Mouse (Mus musculus) myocyte (in vitro differentiated cells): ENCODE results near the gene Impdh2. TPM values are rescaled to one million over a fixed set of nuclear protein-coding genes. Genes with fewer than 3 reads are reported as not detected.

Experiments
- H3K27me3 ChIP-seq: one replicate; pipeline ENCODE4 v1.6.1; 2011; ENCODE audit not compliant: control insufficient read depth, insufficient read depth, insufficient read length
- H3K36me3 ChIP-seq: one replicate; pipeline ENCODE4 v1.6.1; 2011; ENCODE audit not compliant: control insufficient read depth, insufficient read depth
- H3K4me2 ChIP-seq: one replicate; pipeline ENCODE4 v1.6.1; 2011; ENCODE audit warnings: low read depth, control low read depth
- H3K4me3 ChIP-seq: one replicate; pipeline ENCODE4 v1.5.1; 2011; ENCODE audit warnings: mild to moderate bottlenecking, control low read depth, moderate library complexity
- H3K79me2 ChIP-seq: one replicate; pipeline ENCODE4 v1.6.1; 2011; ENCODE audit not compliant: control insufficient read depth, insufficient read depth
- H3ac ChIP-seq: one replicate; pipeline ENCODE4 v1.6.1; 2011; ENCODE audit not compliant: control insufficient read depth, insufficient read length
- CEBPB ChIP-seq: IDR thresholded peaks from 2 replicates; pipeline ENCODE4 v1.6.1; 2011; ENCODE audit warnings: mild to moderate bottlenecking, moderate library complexity; ENCODE audit not compliant: poor library complexity, insufficient read depth, severe bottlenecking
- E2F4 ChIP-seq: IDR thresholded peaks from one replicate; pipeline ENCODE4 v1.6.1; 2011; ENCODE audit warnings: mild to moderate bottlenecking, control low read depth, moderate library complexity; ENCODE audit not compliant: insufficient read depth
- MAX ChIP-seq: IDR thresholded peaks from one replicate; pipeline ENCODE4 v1.6.1; 2011; ENCODE audit warnings: low read depth, mild to moderate bottlenecking, control low read depth
- MYOD1 ChIP-seq, 3 experiments: IDR thresholded peaks; one replicate each; pipeline ENCODE4 v1.6.1; 2011; ENCODE audit warnings: control low read depth in 2 of 3, low read depth in 2 of 3, mild to moderate bottlenecking in 2 of 3, moderate library complexity in 1 of 3; ENCODE audit not compliant: insufficient read length in 2 of 3, control insufficient read depth in 1 of 3
- MYOG ChIP-seq, 3 experiments: IDR thresholded peaks; one replicate each; pipeline ENCODE4 v1.6.1; 2011; ENCODE audit warnings: control low read depth in 2 of 3, low read depth in 2 of 3, mild to moderate bottlenecking in 2 of 3; ENCODE audit not compliant: insufficient read length in 2 of 3, control insufficient read depth in 1 of 3, insufficient read depth in 1 of 3
- POLR2A ChIP-seq: IDR thresholded peaks from one replicate; pipeline ENCODE4 v1.6.1; 2011; ENCODE audit warnings: low read depth, mild to moderate bottlenecking, control low read depth, moderate library complexity; ENCODE audit not compliant: insufficient read length
- POLR2AphosphoS2 ChIP-seq: IDR thresholded peaks from one replicate; pipeline ENCODE4 v1.6.1; 2011; ENCODE audit warnings: low read depth, control low read depth; ENCODE audit not compliant: insufficient read length
- REST ChIP-seq: IDR thresholded peaks from one replicate; pipeline ENCODE4 v1.6.1; 2011; ENCODE audit warnings: mild to moderate bottlenecking, control low read depth, moderate library complexity; ENCODE audit not compliant: insufficient read depth, insufficient read length
- SRF ChIP-seq: IDR thresholded peaks from one replicate; pipeline ENCODE4 v1.6.1; 2011; ENCODE audit warnings: low read depth; ENCODE audit not compliant: control insufficient read depth, insufficient read length
- TCF12 ChIP-seq: IDR thresholded peaks from one replicate; pipeline ENCODE4 v1.6.1; 2011; ENCODE audit warnings: mild to moderate bottlenecking, control low read depth; ENCODE audit not compliant: poor library complexity, insufficient read depth, severe bottlenecking
- TCF3 ChIP-seq: IDR thresholded peaks from one replicate; pipeline ENCODE4 v1.6.1; 2011; ENCODE audit warnings: low read depth, control low read depth; ENCODE audit not compliant: insufficient read length
- USF1 ChIP-seq: IDR thresholded peaks from one replicate; pipeline ENCODE4 v1.6.1; 2011; ENCODE audit warnings: low read depth, mild to moderate bottlenecking, control low read depth, moderate library complexity
- polyA plus RNA-seq: library from polyadenylated mRNA; unstranded; fragments of >200 nt; fragmentation: generic; extraction: Trizol; gene quantifications from one replicate; pipeline ENCODE4 v1.2.1, GENCODE M21; 2012; ENCODE audit warnings: missing spikeins

Gene Impdh2
- polyA plus RNA-seq, 1 experiment: 129 TPM

GRCm38 (mm10) chr9:108568511-108568921 is 8.4 kb downstream of the Impdh2 start:
- Histone ChIP-seq H3ac (no peak overlapping the region), H3K4me2 (peak overlapping the region; percentile 99), H3K79me2 (peaks cover under 1% of the 10 kb centered on the region), H3K4me3 (peak overlapping the region; percentile 82), H3K36me3 (peaks cover 13% of the 10 kb centered on the region), H3K27me3 (no peaks in the 10 kb centered on the region)
- TF ChIP-seq CEBPB: no peak

- TF ChIP-seq MYOG (IDR thresholded peaks at IDR 0.05; ENCODE audit: control insufficient read depth in 1 of 3, insufficient read depth in 1 of 3, insufficient read length in 2 of 3, low read depth in 2 of 3): no peak
- TF ChIP-seq TCF3: no peak
- peak; percentile 55 for TF ChIP-seq POLR2A
- no peak for TF ChIP-seq SRF
- TF ChIP-seq MYOD1 (IDR thresholded peaks at IDR 0.05; ENCODE audit: control insufficient read depth in 1 of 3, insufficient read length in 2 of 3, low read depth in 2 of 3): no peak
- no peak for TF ChIP-seq CEBPB
- no peak for TF ChIP-seq MAX
- peak; percentile 74 for TF ChIP-seq POLR2AphosphoS2
- no peak for TF ChIP-seq USF1
- TF ChIP-seq REST: no peak
- no peak for TF ChIP-seq E2F4
- no peak for TF ChIP-seq TCF12
- H3K27me3 ChIP-seq: no peaks in the 10 kb centered on the region
- H3ac ChIP-seq: no peak within 1 kb of the TSS
- peak within 1 kb of the TSS; percentile 99 for H3K4me2 ChIP-seq
- H3K36me3 ChIP-seq: peaks cover 13% of the 10 kb centered on the region
- no peaks in the 10 kb centered on the region for H3K79me2 ChIP-seq
- H3K4me3 ChIP-seq: peak within 1 kb of the TSS; percentile 82
Measured at GRCm38 (mm10) chr9:108569381-108570206, 9.5 kb downstream of the Impdh2 start, which contains the start of gene Dalrd3. TSS of gene Dalrd3 (plus strand) at chr9:108569886.

GRCm38 (mm10) chr9:108570207-108570896 is 10.3 kb downstream of the Impdh2 start:
- TF ChIP-seq SRF: no peak
- no peak for TF ChIP-seq CEBPB
- TF ChIP-seq MAX: no peak
- TF ChIP-seq POLR2A: peak; percentile 26
- TF ChIP-seq USF1: no peak
- no peak for TF ChIP-seq TCF3
- no peak for TF ChIP-seq REST
- TF ChIP-seq MYOD1 (IDR thresholded peaks at IDR 0.05; ENCODE audit: control insufficient read depth in 1 of 3, insufficient read length in 2 of 3, low read depth in 2 of 3): no peak
- peak in 1 of 3 experiments; percentile 10 for TF ChIP-seq MYOG (IDR thresholded peaks at IDR 0.05; ENCODE audit: control insufficient read depth in 1 of 3, insufficient read depth in 1 of 3, insufficient read length in 2 of 3, low read depth in 2 of 3)
- TF ChIP-seq POLR2AphosphoS2: peak; percentile 25
- no peak for TF ChIP-seq E2F4
- no peak for TF ChIP-seq TCF12
- H3K79me2 ChIP-seq: no peaks in the 10 kb centered on the region
- no peaks in the 10 kb centered on the region for H3K27me3 ChIP-seq
- peaks cover 12% of the 10 kb centered on the region for H3K36me3 ChIP-seq
- peak overlapping the region; percentile 52 for H3K4me3 ChIP-seq
- peak overlapping the region; percentile 99 for H3K4me2 ChIP-seq
- H3ac ChIP-seq: no peak overlapping the region

- peaks cover 8% of the 10 kb centered on the region for H3K36me3 ChIP-seq
- H3K27me3 ChIP-seq: no peaks in the 10 kb centered on the region
- no peak overlapping the region for H3K4me2 ChIP-seq
- TF ChIP-seq POLR2A (peak; percentile 24), POLR2AphosphoS2 (peak; percentile 70), MAX (no peak)
- H3ac ChIP-seq: no peak overlapping the region
- H3K4me3 ChIP-seq: no peak overlapping the region
- no peaks in the 10 kb centered on the region for H3K79me2 ChIP-seq
Measured at GRCm38 (mm10) chr9:108571401-108571973, 11.4 kb downstream of the Impdh2 start.

GRCm38 (mm10) chr9:108572321-108572720 is 12.2 kb downstream of the Impdh2 start:
- no peaks in the 10 kb centered on the region for H3K27me3 ChIP-seq
- H3K4me2 ChIP-seq: no peak overlapping the region

More at GRCm38 (mm10) chr9:108572321-108572720, 12.2 kb downstream of the Impdh2 start:
- Histone ChIP-seq H3K36me3 (peaks cover 8% of the 10 kb centered on the region), H3ac (no peak overlapping the region), H3K4me3 (no peak overlapping the region), H3K79me2 (no peaks in the 10 kb centered on the region)
- TF ChIP-seq TCF12 (no peak), POLR2A (no peak), CEBPB (no peak), E2F4 (no peak), REST (no peak), USF1 (no peak), MYOG (IDR thresholded peaks at IDR 0.05; ENCODE audit: control insufficient read depth in 1 of 3, insufficient read depth in 1 of 3, insufficient read length in 2 of 3, low read depth in 2 of 3) (no peak), MYOD1 (IDR thresholded peaks at IDR 0.05; ENCODE audit: control insufficient read depth in 1 of 3, insufficient read length in 2 of 3, low read depth in 2 of 3) (no peak), POLR2AphosphoS2 (no peak), MAX (no peak), TCF3 (no peak), SRF (no peak)
